Mouse (Mus musculus): ENCODE results near the gene 4933402N22Rik. TPM values are rescaled to one million over a fixed set of nuclear protein-coding genes. Genes with fewer than 3 reads are reported as not detected.
"Not testable (repeated sequence)": the region's sequence is repeated elsewhere in the genome, so short reads cannot be mapped to it uniquely, and the experiment has no call there.

4933402N22Rik gene
- not detected in 2 replicates for polyA plus RNA-seq (2015; fragmentation: Nextera tagmentation; extraction: Ambion mirVana)

GRCm38 (mm10) chr5:11917743-11918142 is at the start of gene 4933402N22Rik:
TSS of gene 4933402N22Rik (plus strand) at chr5:11918043.
- not testable (repeated sequence) for H3K36me3 ChIP-seq (ENCODE audit: insufficient read depth, low read length); H3K27me3 ChIP-seq (ENCODE audit: insufficient read depth, low read length); H3K4me2 ChIP-seq (replicated peaks; ENCODE audit: low read depth, low read length); H3K9ac ChIP-seq (replicated peaks; ENCODE audit: low read length); H3K27ac ChIP-seq (ENCODE audit: low read length); H3K4me3 ChIP-seq (ENCODE audit: low read length); H3K4me1 ChIP-seq (ENCODE audit: insufficient read depth, low read length); ATAC-seq (ENCODE audit: low FRiP score, low TSS enrichment); H3K9me3 ChIP-seq (ENCODE audit: low read length)
- WGBS: no CpG with 5 or more reads among the region's 2 CpGs

- not testable (repeated sequence) for H3K27ac ChIP-seq (ENCODE audit: low read length); H3K4me1 ChIP-seq (ENCODE audit: insufficient read depth, low read length); ATAC-seq (ENCODE audit: low FRiP score, low TSS enrichment); H3K9ac ChIP-seq (replicated peaks; ENCODE audit: low read length); H3K4me2 ChIP-seq (replicated peaks; ENCODE audit: low read depth, low read length); H3K4me3 ChIP-seq (ENCODE audit: low read length); H3K9me3 ChIP-seq (ENCODE audit: low read length); H3K27me3 ChIP-seq (ENCODE audit: insufficient read depth, low read length); H3K36me3 ChIP-seq (ENCODE audit: insufficient read depth, low read length)
- 66% methylated on average over 2 of the region's 2 CpGs for WGBS
Observed at GRCm38 (mm10) chr5:11923790-11924189, 5.9 kb downstream of the 4933402N22Rik start.

Other genes starting within 250 kb of the 4933402N22Rik start
- gene Gm8922, start 236.1 kb upstream of the 4933402N22Rik start, polyA plus RNA-seq (2015; fragmentation: Nextera tagmentation; extraction: Ambion mirVana): not detected in 2 replicates
- not detected in 2 replicates for gene Gm8926, start 147.5 kb upstream of the 4933402N22Rik start, polyA plus RNA-seq (2015; fragmentation: Nextera tagmentation; extraction: Ambion mirVana)
- not detected in 2 replicates for gene Gm6465, start 72.5 kb upstream of the 4933402N22Rik start, polyA plus RNA-seq (2015; fragmentation: Nextera tagmentation; extraction: Ambion mirVana)

All from kidney, embryonic 16.5 days (tissue).